Mouse (Mus musculus) heart, embryonic 16.5 days (tissue): ENCODE data around the gene Pou2f2. TPM values are rescaled to one million over a fixed set of nuclear protein-coding genes. Genes with fewer than 3 reads are reported as not detected.

Experiments
- ATAC-seq: fragments of 200-750 bp; cut with Nextera tagmentation; replicated peaks from 2 replicates; pipeline ENCODE4 v1.8.0; 2017; ENCODE audit warnings: moderate number of reproducible peaks; ENCODE audit not compliant: insufficient read depth, low FRiP score; ENCODE audit errors: extremely low read depth
- H3K27ac ChIP-seq: fragments of 300-500 bp; sonication (generic); 2 replicates; pipeline ENCODE4 v1.5.1; 2014; ENCODE audit warnings: mild to moderate bottlenecking, low read length, control low read depth, moderate library complexity
- H3K27me3 ChIP-seq: fragments of 300-500 bp; sonication (generic); 2 replicates; pipeline ENCODE4 v1.6.1; 2014; ENCODE audit warnings: low read length, mixed read lengths; ENCODE audit not compliant: control insufficient read depth, insufficient read depth
- H3K36me3 ChIP-seq: fragments of 300-500 bp; sonication (generic); 2 replicates; pipeline ENCODE4 v1.6.1; 2014; ENCODE audit not compliant: control insufficient read depth, insufficient read depth
- H3K4me1 ChIP-seq: fragments of 300-500 bp; sonication (generic); 2 replicates; pipeline ENCODE4 v1.6.1; 2014; ENCODE audit warnings: low read length, mixed read lengths; ENCODE audit not compliant: control insufficient read depth, insufficient read depth
- H3K4me2 ChIP-seq: fragments of 300-500 bp; sonication (generic); 2 replicates; pipeline ENCODE4 v1.6.1; 2014; ENCODE audit warnings: low read depth, mild to moderate bottlenecking, control low read depth, low read length
- H3K4me3 ChIP-seq: fragments of 300-500 bp; sonication (generic); 2 replicates; pipeline ENCODE4 v1.5.1; 2014; ENCODE audit warnings: mild to moderate bottlenecking, control low read depth, low read length
- H3K9ac ChIP-seq: fragments of 300-500 bp; sonication (generic); 2 replicates; pipeline ENCODE4 v1.6.1; 2014; ENCODE audit warnings: low read length, control low read depth
- H3K9me3 ChIP-seq: fragments of 300-500 bp; sonication (generic); replicated peaks from 2 replicates; pipeline ENCODE4 v1.6.1; 2016; ENCODE audit warnings: low read length; ENCODE audit not compliant: control insufficient read depth
- WGBS: fragments of 180-500 bp; shearing (Covaris S2); extraction: QIAGEN DNeasy Blood & Tissue Kit; methylation state at CpG from one replicate; pipeline ENCODE4 v1.1.7; 2014; 5-methylcytosine and 5-hydroxymethylcytosine counted together
- polyA plus RNA-seq: library from polyadenylated mRNA; unstranded; fragments of >200 nt; fragmentation: Nextera tagmentation; extraction: Ambion mirVana; gene quantifications from 2 replicates; pipeline ENCODE4 v1.2.1, GENCODE M21; 2015

Gene Pou2f2
- polyA plus RNA-seq, 1 experiment from 2014 or later, result 0.58 TPM

GRCm38 (mm10) chr7:25098169-25098568, 81.4 kb downstream of the Pou2f2 start:
- H3K9ac ChIP-seq, result no peak overlapping the region
- WGBS, result 65% methylated on average over 3 of the region's 3 CpGs
- no peak for ATAC-seq
- no peak overlapping the region for H3K4me3 ChIP-seq
- H3K4me2 ChIP-seq, result no peak overlapping the region
- H3K4me1 ChIP-seq, result peaks cover 3% of the 10 kb centered on the region; the same call in 1 of the 2 replicates
- H3K9me3 ChIP-seq, result no peaks in the 10 kb centered on the region
- no peak overlapping the region for H3K27ac ChIP-seq
- no peaks in the 10 kb centered on the region for H3K36me3 ChIP-seq
- no peaks in the 10 kb centered on the region; the same call in 1 of the 2 replicates for H3K27me3 ChIP-seq

- 40% methylated on average over 9 of the region's 10 CpGs for WGBS
- peaks cover 6% of the 10 kb centered on the region; the same call in 1 of the 2 replicates for H3K4me1 ChIP-seq
- ATAC-seq, result no peak
Measured at GRCm38 (mm10) chr7:25089875-25090274, 89.7 kb downstream of the Pou2f2 start.

GRCm38 (mm10) chr7:25088968-25089367, 90.6 kb downstream of the Pou2f2 start:
- no peaks in the 10 kb centered on the region for H3K9me3 ChIP-seq
- peaks cover 3% of the 10 kb centered on the region; the same call in 1 of the 2 replicates for H3K36me3 ChIP-seq
- no peaks in the 10 kb centered on the region; the same call in none of the 2 replicates for H3K27me3 ChIP-seq
- no peak overlapping the region for H3K27ac ChIP-seq
- peaks cover 6% of the 10 kb centered on the region; the same call in 1 of the 2 replicates for H3K4me1 ChIP-seq
- H3K4me2 ChIP-seq, result no peak overlapping the region
- no peak overlapping the region for H3K9ac ChIP-seq
- H3K4me3 ChIP-seq, result no peak overlapping the region
- ATAC-seq, result no peak
- WGBS, result 20% methylated on average over 10 of the region's 11 CpGs

More at GRCm38 (mm10) chr7:25089875-25090274, 89.7 kb downstream of the Pou2f2 start:
- H3K4me2 ChIP-seq, result no peak overlapping the region
- H3K9me3 ChIP-seq, result no peaks in the 10 kb centered on the region
- no peak overlapping the region for H3K9ac ChIP-seq
- H3K27me3 ChIP-seq, result no peaks in the 10 kb centered on the region; the same call in none of the 2 replicates
- no peak overlapping the region for H3K27ac ChIP-seq
- H3K4me3 ChIP-seq, result no peak overlapping the region
- no peaks in the 10 kb centered on the region for H3K36me3 ChIP-seq

- ATAC-seq, result no peak; the same call in 1 of the 2 replicates
- peaks cover 6% of the 10 kb centered on the region; the same call in 1 of the 2 replicates for H3K4me1 ChIP-seq
- no peak overlapping the region for H3K4me3 ChIP-seq
- no peaks in the 10 kb centered on the region; the same call in none of the 2 replicates for H3K27me3 ChIP-seq
- H3K4me2 ChIP-seq, result no peak overlapping the region
- no peak overlapping the region for H3K9ac ChIP-seq
- no peak overlapping the region for H3K27ac ChIP-seq
- H3K36me3 ChIP-seq, result peaks cover 8% of the 10 kb centered on the region; the same call in 1 of the 2 replicates
- H3K9me3 ChIP-seq, result no peaks in the 10 kb centered on the region
- 24% methylated on average over 10 of the region's 10 CpGs for WGBS
Measured at GRCm38 (mm10) chr7:25088531-25088930, 91.0 kb downstream of the Pou2f2 start.

- H3K36me3 ChIP-seq, result peaks cover 12% of the 10 kb centered on the region; the same call in 1 of the 2 replicates
- H3K4me1 ChIP-seq, result peaks cover 4% of the 10 kb centered on the region
- no peak overlapping the region for H3K9ac ChIP-seq
- 68% methylated on average over 5 of the region's 5 CpGs for WGBS
- ATAC-seq, result no peak
- H3K4me2 ChIP-seq, result no peak overlapping the region
- H3K27me3 ChIP-seq, result no peaks in the 10 kb centered on the region; the same call in 1 of the 2 replicates
- H3K9me3 ChIP-seq, result no peaks in the 10 kb centered on the region
- H3K4me3 ChIP-seq, result no peak overlapping the region
- H3K27ac ChIP-seq, result no peak overlapping the region
Measured at GRCm38 (mm10) chr7:25087972-25088371, 91.6 kb downstream of the Pou2f2 start.

- Histone ChIP-seq H3K9me3 (no peaks in the 10 kb centered on the region), H3K27ac (no peak overlapping the region), H3K4me1 (peaks cover 4% of the 10 kb centered on the region), H3K4me3 (no peak overlapping the region), H3K27me3 (no peaks in the 10 kb centered on the region; the same call in 1 of the 2 replicates), H3K4me2 (no peak overlapping the region), H3K9ac (no peak overlapping the region), H3K36me3 (peaks cover 17% of the 10 kb centered on the region)
- WGBS, result 67% methylated on average over 10 of the region's 10 CpGs
- ATAC-seq, result no peak
Measured at GRCm38 (mm10) chr7:25087256-25087912, 92.1 kb downstream of the Pou2f2 start.

- Histone ChIP-seq H3K9ac (no peak overlapping the region), H3K36me3 (peaks cover 24% of the 10 kb centered on the region), H3K4me3 (no peak overlapping the region), H3K27me3 (no peaks in the 10 kb centered on the region; the same call in 1 of the 2 replicates), H3K4me2 (no peak overlapping the region), H3K9me3 (no peaks in the 10 kb centered on the region), H3K4me1 (peaks cover 4% of the 10 kb centered on the region), H3K27ac (no peak overlapping the region)
- no peak for ATAC-seq
- 51% methylated on average over 3 of the region's 3 CpGs for WGBS
Measured at GRCm38 (mm10) chr7:25086656-25087055, 92.9 kb downstream of the Pou2f2 start.

- H3K27ac ChIP-seq, result no peak overlapping the region
- ATAC-seq, result no peak
Measured at GRCm38 (mm10) chr7:25084621-25085020, 94.9 kb downstream of the Pou2f2 start.

GRCm38 (mm10) chr7:25082510-25082909, 97.0 kb downstream of the Pou2f2 start:
- Histone ChIP-seq H3K27ac (no peak overlapping the region), H3K4me3 (no peak overlapping the region)
- 83% methylated on average over 4 of the region's 4 CpGs for WGBS

More at GRCm38 (mm10) chr7:25084621-25085020, 94.9 kb downstream of the Pou2f2 start:
- no peak overlapping the region for H3K4me2 ChIP-seq
- H3K36me3 ChIP-seq, result peaks cover 44% of the 10 kb centered on the region
- H3K4me1 ChIP-seq, result peaks cover 4% of the 10 kb centered on the region
- H3K9me3 ChIP-seq, result no peaks in the 10 kb centered on the region
- no peaks in the 10 kb centered on the region for H3K27me3 ChIP-seq
- 48% methylated on average over 5 of the region's 5 CpGs for whole genome bisulfite sequencing
- no peak overlapping the region for H3K4me3 ChIP-seq
- no peak overlapping the region for H3K9ac ChIP-seq

More at GRCm38 (mm10) chr7:25082510-25082909, 97.0 kb downstream of the Pou2f2 start:
- Histone ChIP-seq H3K9me3 (no peaks in the 10 kb centered on the region), H3K9ac (no peak overlapping the region), H3K36me3 (peaks cover 45% of the 10 kb centered on the region), H3K27me3 (no peaks in the 10 kb centered on the region), H3K4me2 (no peak overlapping the region), H3K4me1 (peaks cover 20% of the 10 kb centered on the region)
- ATAC-seq, result no peak
